Comparison of ENCODE assay signal across 31 mouse cellular contexts in genomic region chr4:49238111-49238510, GRCm38 (mm10).
"Had no signal": no experiment of that assay in that cellular context is flagged by ENCODE, and none has a peak within 500 bp of the region (broad histone marks: within the 10 kb centered on the region; RNA-seq: fewer than 3 reads in every experiment).

No protein-coding gene starts in this region.

- H3K36me3 ChIP-seq: limb, embryonic 10.5 days; limb, embryonic 12.5 days; limb, embryonic 13.5 days; limb, embryonic 15.5 days; liver, embryonic 13.5 days; liver, embryonic 15.5 days; lung, embryonic 15.5 days; midbrain, embryonic 10.5 days; midbrain, embryonic 12.5 days; midbrain, embryonic 15.5 days; neural tube, embryonic 12.5 days; neural tube, embryonic 13.5 days had no signal

- H3K9me3 ChIP-seq: limb, embryonic 10.5 days; limb, embryonic 12.5 days; limb, embryonic 13.5 days; limb, embryonic 15.5 days; liver, embryonic 13.5 days; liver, embryonic 15.5 days; lung, embryonic 15.5 days; megakaryocyte, embryonic 14.5 days; midbrain, embryonic 10.5 days; midbrain, embryonic 12.5 days; midbrain, embryonic 15.5 days; neural tube, embryonic 12.5 days; neural tube, embryonic 13.5 days had no signal

- H3K4me2 ChIP-seq: limb, embryonic 12.5 days; limb, embryonic 13.5 days; limb, embryonic 15.5 days; liver, embryonic 11.5 days; liver, embryonic 13.5 days; liver, embryonic 15.5 days; lung, embryonic 14.5 days; lung, embryonic 15.5 days; midbrain, embryonic 11.5 days; midbrain, embryonic 12.5 days; midbrain, embryonic 15.5 days; neural tube, embryonic 12.5 days; neural tube, embryonic 13.5 days had no signal

- ATAC-seq: liver, postnatal 0 days; lung, postnatal 0 days; midbrain, embryonic 15.5 days; midbrain, embryonic 16.5 days had no signal

- DNase-seq: left cerebral cortex, postnatal 4 days; liver; liver, embryonic 13.5 days; liver, postnatal 0 days; lung, adult 18-20 months; lung, adult 2 months; lung, embryonic 14.5 days; lung, postnatal 10 days; lung, postnatal 14 days; lung, postnatal 36 days; lung, postnatal 4 days had no signal

- H3K27ac ChIP-seq: left cerebral cortex, adult 2 months; limb, embryonic 10.5 days; limb, embryonic 12.5 days; limb, embryonic 13.5 days; limb, embryonic 15.5 days; liver, embryonic 13.5 days; liver, embryonic 14.5 days; liver, embryonic 15.5 days; lung, embryonic 15.5 days; macrophage; midbrain, embryonic 10.5 days; midbrain, embryonic 12.5 days; midbrain, embryonic 15.5 days; neural tube, embryonic 12.5 days; neural tube, embryonic 13.5 days had no signal

- H3K4me3 ChIP-seq: left cerebral cortex, adult 2 months; limb, embryonic 10.5 days; limb, embryonic 12.5 days; limb, embryonic 13.5 days; limb, embryonic 15.5 days; liver, embryonic 13.5 days; liver, embryonic 15.5 days; lung, embryonic 15.5 days; megakaryocyte, embryonic 14.5 days; midbrain, embryonic 10.5 days; midbrain, embryonic 12.5 days; midbrain, embryonic 15.5 days; myocyte; neural tube, embryonic 12.5 days; neural tube, embryonic 13.5 days had no signal

- H3K4me1 ChIP-seq: limb, embryonic 10.5 days; limb, embryonic 12.5 days; limb, embryonic 13.5 days; limb, embryonic 15.5 days; liver, embryonic 13.5 days; liver, embryonic 15.5 days; lung, embryonic 15.5 days; megakaryocyte, embryonic 14.5 days; neural tube, embryonic 12.5 days had no signal

- H3K27me3 ChIP-seq: limb, embryonic 12.5 days; limb, embryonic 13.5 days; limb, embryonic 15.5 days; liver, embryonic 13.5 days; liver, embryonic 15.5 days; lung, embryonic 15.5 days; megakaryocyte, embryonic 14.5 days; midbrain, embryonic 15.5 days; neural tube, embryonic 12.5 days; neural tube, embryonic 13.5 days had no signal

- H3K9ac ChIP-seq: limb, embryonic 12.5 days; limb, embryonic 13.5 days; limb, embryonic 15.5 days; liver, embryonic 13.5 days; liver, embryonic 14.5 days; liver, embryonic 15.5 days; liver, postnatal 0 days; lung, embryonic 14.5 days; lung, embryonic 15.5 days; midbrain, embryonic 12.5 days; midbrain, embryonic 15.5 days; neural tube, embryonic 12.5 days; neural tube, embryonic 13.5 days had no signal
